Mouse (Mus musculus): ENCODE data around the gene Mecp2.
"Not testable (repeated sequence)": the region's sequence is repeated elsewhere in the genome, so short reads cannot be mapped to it uniquely, and the experiment has no call there.

Gene Mecp2

GRCm38 (mm10) chrX:74135263-74135662 lies at the start of gene Mecp2:
Gene Mecp2 (minus strand): TSS chrX:74135363.
- DNase-seq (ENCODE audit: low spot score) = not testable (repeated sequence)

- DNase-seq (ENCODE audit: low spot score) = no peak
Measured at GRCm38 (mm10) chrX:74176959-74177358, 41.8 kb upstream of the Mecp2 start, which contains the start of gene Tktl1. Gene Tktl1 (plus strand): TSS chrX:74177259.

DNA sequence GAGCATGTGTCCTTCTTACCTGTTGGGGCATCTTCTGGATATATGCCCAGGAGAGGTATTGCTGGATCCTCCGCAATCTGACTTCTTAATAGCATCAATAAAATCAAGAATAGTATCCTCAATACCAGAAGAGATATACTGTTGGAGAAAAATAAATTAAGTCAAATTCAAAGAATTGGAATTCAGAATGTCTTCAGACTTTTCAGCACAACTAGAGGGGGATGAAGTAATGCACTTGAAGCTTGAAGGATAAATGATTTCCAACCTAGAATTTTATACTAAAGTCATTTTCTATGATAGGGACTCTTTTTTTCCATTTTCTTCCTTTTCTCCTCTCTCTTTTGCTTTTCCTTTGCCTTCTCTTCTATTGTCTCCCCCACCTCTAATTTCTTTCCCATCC lies 32.6 kb upstream of the Mecp2 start, which contains the start of gene Tex28:
Gene Tex28 (minus strand): TSS at position 101 of the 400 bp plus-strand sequence.
- no peak for DNase-seq (ENCODE audit: low spot score)

GRCm38 (mm10) chrX:74127164-74127563 lies 8.0 kb downstream of the Mecp2 start, which contains the start of gene Opn1mw:
Gene Opn1mw (plus strand): TSS chrX:74127464.
- no peak for DNase-seq (ENCODE audit: low spot score)

- peak; percentile 3 for DNase-seq (ENCODE audit: low spot score)
Measured at GRCm38 (mm10) chrX:74124975-74125374, 10.2 kb downstream of the Mecp2 start.

GRCm38 (mm10) chrX:74115511-74115910 lies 19.7 kb downstream of the Mecp2 start:
- DNase-seq (ENCODE audit: low spot score) = peak; percentile 61

DNA sequence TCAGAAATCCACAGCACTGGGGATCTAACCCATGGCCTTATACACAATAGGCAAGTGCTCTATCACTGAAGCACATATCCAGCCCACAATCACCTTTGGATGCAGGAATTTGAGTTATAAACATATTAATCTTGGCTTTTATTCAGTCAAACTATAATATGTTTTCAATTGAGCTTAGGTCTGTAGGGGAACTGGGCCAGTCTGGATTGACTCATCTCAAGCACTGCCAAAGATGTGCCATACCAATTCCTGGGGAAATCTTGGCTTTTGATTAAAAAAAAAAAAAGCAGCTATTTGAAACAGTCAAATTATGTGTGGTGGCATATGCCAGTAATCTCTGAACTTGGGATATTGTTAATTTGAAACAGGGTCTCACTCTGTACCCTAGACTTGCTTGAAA lies 21.1 kb downstream of the Mecp2 start:
- DNase-seq (ENCODE audit: low spot score) = no peak

- DNase-seq (ENCODE audit: low spot score) = no peak
Measured at GRCm38 (mm10) chrX:74108747-74109146, 26.4 kb downstream of the Mecp2 start.

GRCm38 (mm10) chrX:74105916-74106315 lies 29.2 kb downstream of the Mecp2 start:
- no peak for DNase-seq (ENCODE audit: low spot score)

DNA sequence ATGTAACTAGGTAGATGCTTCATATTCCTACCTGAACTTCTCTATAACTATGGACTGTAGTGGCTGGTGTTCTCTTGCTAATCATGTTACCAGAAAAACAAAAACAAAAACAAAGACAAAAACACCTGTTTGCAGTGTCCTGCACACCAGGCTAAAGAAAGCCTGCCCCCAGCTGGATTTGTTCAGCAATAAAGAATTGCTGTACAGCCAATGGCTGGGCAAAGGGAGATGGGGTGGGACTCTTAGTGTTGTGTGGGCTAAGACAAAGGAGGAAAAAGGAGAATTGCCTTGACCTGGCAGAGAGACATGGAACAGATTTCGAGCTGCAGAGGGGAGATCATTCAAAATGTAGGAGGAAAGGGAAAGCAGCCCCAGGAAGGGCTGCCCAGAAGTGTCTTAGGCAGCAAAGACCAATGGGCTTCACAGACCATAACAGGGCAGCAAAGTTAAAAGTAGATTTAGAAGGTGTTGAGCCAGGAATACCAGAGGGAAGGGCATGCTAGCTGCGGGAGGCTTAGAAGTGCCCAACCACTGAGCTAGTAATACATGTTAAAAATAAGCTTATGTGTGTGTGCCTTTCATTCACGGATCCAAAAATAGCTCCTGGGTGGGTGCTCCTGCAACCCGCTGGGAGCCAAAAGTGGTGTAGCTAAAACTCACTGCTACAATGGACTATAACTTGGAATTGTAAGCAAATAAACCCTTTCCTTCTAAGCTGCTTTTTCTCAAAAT lies 31.5 kb downstream of the Mecp2 start:
- no peak for DNase-seq (ENCODE audit: low spot score)

GRCm38 (mm10) chrX:74095130-74095529 lies 40.0 kb downstream of the Mecp2 start:
- DNase-seq (ENCODE audit: low spot score) = no peak

DNA sequence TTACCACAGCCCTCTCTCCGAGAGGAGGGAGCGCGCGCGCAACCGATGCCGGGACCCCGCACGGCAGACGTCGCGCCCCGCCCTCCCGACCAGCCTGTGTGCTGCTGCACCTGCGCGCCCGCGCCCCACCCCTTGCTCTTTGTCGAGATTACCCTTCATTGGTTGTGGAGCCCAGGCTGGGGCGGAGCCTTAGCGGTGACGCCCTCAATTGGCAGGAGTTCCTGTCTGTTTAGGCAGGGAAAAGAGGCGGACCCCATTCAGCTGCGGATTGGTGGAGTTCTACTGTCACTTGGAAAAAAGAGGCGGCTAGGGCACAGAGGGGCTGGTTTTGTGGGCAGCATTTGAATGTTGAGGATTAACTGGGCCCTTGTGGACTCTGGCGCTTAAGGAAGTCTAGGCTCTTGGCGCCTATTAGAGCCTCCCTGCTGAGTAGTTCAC lies 49.5 kb downstream of the Mecp2 start:
- peak; percentile 93 for DNase-seq (ENCODE audit: low spot score)

DNA sequence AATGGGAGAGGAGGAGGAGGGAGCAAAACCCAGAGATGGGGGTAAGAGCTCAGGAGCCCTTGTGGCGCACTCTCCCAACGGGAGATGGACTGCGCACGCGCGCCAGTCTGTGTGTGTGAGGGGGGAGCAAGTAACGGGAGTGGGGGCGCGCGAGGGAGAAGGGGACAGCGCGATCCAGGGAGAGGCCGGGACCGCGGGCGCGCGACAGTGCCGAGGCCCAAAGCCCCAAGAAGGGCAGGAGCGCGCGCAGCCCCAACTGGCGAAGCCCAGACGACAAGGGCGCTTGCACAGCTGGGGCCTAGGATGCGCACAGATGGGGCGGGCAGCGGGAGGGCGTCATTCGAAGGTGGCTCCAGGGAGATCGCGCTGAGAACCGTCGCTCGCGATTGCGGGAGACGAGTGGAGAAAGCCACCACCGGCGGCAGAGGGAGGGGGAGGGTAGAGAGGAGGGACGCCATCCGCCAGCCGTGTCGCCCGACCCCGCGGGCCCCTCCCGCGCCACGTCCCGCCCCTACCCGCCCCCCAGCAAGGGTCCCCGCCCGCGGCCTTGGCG lies 50.1 kb downstream of the Mecp2 start:
- peak; percentile 82 for DNase-seq (ENCODE audit: low spot score)

DNA sequence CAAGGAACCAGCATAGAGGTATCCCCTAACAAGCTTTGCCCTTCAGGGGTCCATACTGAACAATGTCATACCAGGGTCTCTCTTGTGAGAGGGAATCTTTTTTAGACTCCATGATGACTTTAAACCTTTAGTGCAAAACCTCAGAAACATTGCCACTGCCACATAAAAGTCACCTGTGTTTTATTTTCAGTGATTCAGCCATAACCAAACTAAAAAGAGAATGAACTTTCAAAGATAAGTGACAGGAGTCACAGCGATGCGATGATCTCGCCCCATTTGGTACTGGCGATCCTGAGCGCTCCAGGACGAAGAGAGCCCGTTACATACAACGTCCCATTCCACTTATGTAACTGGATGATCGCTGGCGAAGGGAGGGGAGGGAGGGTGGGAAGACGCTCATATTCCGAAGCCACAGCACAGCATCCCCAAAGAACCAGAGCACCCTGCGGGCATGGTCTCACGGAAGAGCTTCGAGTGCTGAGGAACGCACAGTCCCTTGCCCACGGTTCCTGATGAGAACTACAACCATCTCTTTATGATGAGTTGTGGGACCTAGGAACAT lies 50.8 kb downstream of the Mecp2 start:
- DNase-seq (ENCODE audit: low spot score) = no peak

- no peak for DNase-seq (ENCODE audit: low spot score)
Measured at GRCm38 (mm10) chrX:74070794-74071193, 64.4 kb downstream of the Mecp2 start.

DNA sequence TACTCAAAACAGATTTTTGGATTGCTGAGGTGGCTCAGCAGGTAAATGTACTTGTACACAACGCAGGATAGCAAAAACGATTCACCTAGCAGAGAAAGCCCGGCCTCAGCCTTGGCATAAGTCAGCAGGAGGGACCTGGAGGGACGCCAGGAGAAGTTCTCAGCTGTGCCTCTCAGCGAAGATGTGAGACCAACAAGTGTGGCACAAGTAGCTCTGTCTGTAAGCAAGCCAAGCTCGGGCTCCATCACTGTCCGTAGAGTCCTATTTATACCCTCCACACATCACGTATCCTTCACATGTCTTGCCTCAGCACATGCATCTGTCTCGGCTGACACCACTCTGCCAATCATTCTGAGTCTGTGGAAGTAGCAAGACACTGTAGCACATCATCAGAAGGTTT lies 67.3 kb downstream of the Mecp2 start:
- no peak for DNase-seq (ENCODE audit: low spot score)

DNA sequence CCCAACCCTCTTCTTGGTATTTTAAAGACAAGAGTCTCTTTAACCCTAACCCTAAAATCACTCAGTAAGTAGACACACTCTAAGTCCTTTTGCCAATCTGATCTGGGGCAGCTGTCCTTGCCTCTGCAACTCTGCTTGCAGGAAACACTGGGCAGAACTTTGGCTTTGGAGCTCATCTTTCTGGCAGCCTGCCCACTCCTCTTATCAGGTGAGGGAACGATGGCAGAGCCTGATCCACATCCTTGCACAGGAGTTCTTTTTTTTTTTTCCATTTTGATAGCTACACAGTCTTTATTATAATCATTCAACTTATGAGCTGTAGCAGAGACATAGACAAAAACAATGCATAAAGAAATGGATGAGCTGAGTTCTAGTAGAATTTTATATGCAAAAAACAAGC lies 90.1 kb downstream of the Mecp2 start:
- no peak for DNase-seq (ENCODE audit: low spot score)

DNA sequence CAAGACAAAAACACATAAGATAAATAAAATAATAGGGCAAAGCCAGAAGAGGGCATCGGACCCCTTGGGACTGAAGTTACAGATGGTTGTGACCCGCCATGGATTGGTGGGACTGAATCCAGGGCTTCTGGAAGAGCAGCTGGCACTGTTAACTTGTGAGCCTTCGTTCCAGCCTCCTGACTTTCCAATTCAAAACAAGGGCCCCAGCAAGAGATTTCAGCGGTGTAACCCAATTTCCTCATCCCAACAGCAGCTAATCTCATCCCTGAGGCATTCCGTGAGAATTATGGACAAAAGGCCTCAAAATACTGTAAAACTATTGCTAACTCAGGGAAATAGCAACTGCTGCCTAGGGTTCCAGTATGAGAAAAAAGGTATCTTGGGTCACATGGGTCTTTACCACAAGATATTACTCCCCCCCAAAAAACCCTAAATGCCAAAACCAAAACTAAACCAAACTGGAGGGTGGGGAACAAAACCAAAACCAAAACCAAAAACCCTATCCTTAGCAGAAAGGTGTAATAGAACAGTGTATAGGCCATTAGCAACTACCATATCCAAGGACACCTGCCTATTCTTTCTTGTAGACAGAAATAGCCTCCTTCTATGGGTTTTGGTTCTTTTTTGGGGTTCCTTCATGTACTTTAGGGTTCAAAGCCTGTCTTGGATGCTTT lies 97.3 kb downstream of the Mecp2 start:
- no peak for DNase-seq (ENCODE audit: low spot score)

GRCm38 (mm10) chrX:74030000-74030399 lies 105.2 kb downstream of the Mecp2 start:
- no peak for DNase-seq (ENCODE audit: low spot score)

- DNase-seq (ENCODE audit: low spot score) = peak; percentile 79
Measured at GRCm38 (mm10) chrX:74023188-74024049, 111.7 kb downstream of the Mecp2 start, which contains the start of gene Irak1. Gene Irak1 (minus strand): TSS chrX:74023918.

DNA sequence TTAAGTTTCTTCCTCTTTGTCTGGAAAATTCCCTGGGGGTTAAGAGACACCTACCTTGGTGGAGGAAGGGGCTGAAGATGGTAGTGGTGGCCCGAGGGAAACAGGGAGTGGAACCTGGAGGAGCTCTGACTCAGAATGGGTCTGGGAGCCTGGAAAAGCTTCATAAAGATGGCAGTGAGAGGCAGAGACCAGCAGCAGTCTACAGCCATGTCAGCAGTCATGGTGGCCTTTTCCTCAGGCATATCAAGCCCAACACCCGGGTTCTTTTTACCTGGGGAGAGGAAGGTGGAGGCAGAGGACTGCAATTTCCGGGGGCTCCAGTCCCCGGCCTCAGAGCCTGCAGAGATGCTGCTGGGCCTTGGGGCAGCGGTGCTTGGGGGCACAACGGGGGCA lies 112.4 kb downstream of the Mecp2 start:
- DNase-seq (ENCODE audit: low spot score) = no peak

- DNase-seq (ENCODE audit: low spot score) = no peak
Measured at GRCm38 (mm10) chrX:74014597-74014996, 120.6 kb downstream of the Mecp2 start.
